Mouse (Mus musculus) neural tube, embryonic 11.5 days (tissue): ENCODE results near the gene Ctbp2. TPM values are rescaled to one million over a fixed set of nuclear protein-coding genes. Genes with fewer than 3 reads are reported as not detected.
A peak's percentile ranks its signal among the peaks of the same experiment; 100 is the strongest.

Source experiments
- ATAC-seq: fragments of 200-750 bp; cut with Nextera tagmentation; 2 replicates; pipeline ENCODE4 v1.8.0; 2017; ENCODE audit warnings: moderate number of reproducible peaks, mild to moderate bottlenecking, moderate TSS enrichment, moderate library complexity; ENCODE audit not compliant: insufficient read depth, low FRiP score, low TSS enrichment
- DNase-seq: peaks from one replicate; pipeline ENCODE4 v3.0.0-alpha.2; 2015; ENCODE audit warnings: low spot score
- H3K27ac ChIP-seq: fragments of 300-500 bp; sonication (generic); 2 replicates; pipeline ENCODE4 v1.5.1; 2014; ENCODE audit warnings: low read depth, mild to moderate bottlenecking, low read length
- H3K27me3 ChIP-seq: fragments of 300-500 bp; sonication (generic); 2 replicates; pipeline ENCODE4 v1.6.1; 2014; ENCODE audit warnings: mild to moderate bottlenecking, low read length, mixed read lengths; ENCODE audit not compliant: control insufficient read depth, insufficient read depth
- H3K36me3 ChIP-seq: fragments of 300-500 bp; sonication (generic); 2 replicates; pipeline ENCODE4 v1.6.1; 2014; ENCODE audit warnings: mild to moderate bottlenecking, low read length, moderate library complexity, mixed read lengths; ENCODE audit not compliant: control insufficient read depth, insufficient read depth
- H3K4me1 ChIP-seq: fragments of 300-500 bp; sonication (generic); 2 replicates; pipeline ENCODE4 v1.6.1; 2014; ENCODE audit warnings: low read length, mixed read lengths; ENCODE audit not compliant: control insufficient read depth, insufficient read depth
- H3K4me2 ChIP-seq: fragments of 300-500 bp; sonication (generic); 2 replicates; pipeline ENCODE4 v1.6.1; 2014; ENCODE audit warnings: low read depth, mild to moderate bottlenecking, moderate library complexity
- H3K4me3 ChIP-seq: fragments of 300-500 bp; sonication (generic); 2 replicates; pipeline ENCODE4 v1.5.1; 2014; ENCODE audit warnings: low read depth, low read length
- H3K9ac ChIP-seq: fragments of 300-500 bp; sonication (generic); 2 replicates; pipeline ENCODE4 v1.6.1; 2014; ENCODE audit warnings: mild to moderate bottlenecking, low read length
- H3K9me3 ChIP-seq: fragments of 300-500 bp; sonication (generic); 2 replicates; pipeline ENCODE4 v1.6.1; 2016; ENCODE audit warnings: low read length; ENCODE audit not compliant: control insufficient read depth
- WGBS: fragments of 180-500 bp; shearing (Covaris S2); extraction: QIAGEN DNeasy Blood & Tissue Kit; methylation state at CpG from one replicate; pipeline ENCODE4 v1.1.7; 2014; 5-methylcytosine and 5-hydroxymethylcytosine counted together
- polyA plus RNA-seq: library from polyadenylated mRNA; unstranded; fragments of >200 nt; fragmentation: Nextera tagmentation; extraction: Ambion mirVana; gene quantifications from 2 replicates; pipeline ENCODE4 v1.2.1, GENCODE M21; 2014

Ctbp2 gene
- polyA plus RNA-seq, 1 experiment from 2014 or later, result 167 TPM

GRCm38 (mm10) chr7:133159519-133159918 is 35.4 kb upstream of the Ctbp2 start:
- no peak overlapping the region for H3K9ac ChIP-seq
- H3K27ac ChIP-seq, result no peak overlapping the region
- no peaks in the 10 kb centered on the region for H3K27me3 ChIP-seq
- H3K9me3 ChIP-seq, result no peaks in the 10 kb centered on the region
- no peaks in the 10 kb centered on the region for H3K4me1 ChIP-seq
- no peak for ATAC-seq
- no peak for DNase-seq
- H3K4me3 ChIP-seq, result no peak overlapping the region
- H3K4me2 ChIP-seq, result no peak overlapping the region
- H3K36me3 ChIP-seq, result no peaks in the 10 kb centered on the region
- 92% methylated on average over 3 of the region's 3 CpGs for WGBS

DNA sequence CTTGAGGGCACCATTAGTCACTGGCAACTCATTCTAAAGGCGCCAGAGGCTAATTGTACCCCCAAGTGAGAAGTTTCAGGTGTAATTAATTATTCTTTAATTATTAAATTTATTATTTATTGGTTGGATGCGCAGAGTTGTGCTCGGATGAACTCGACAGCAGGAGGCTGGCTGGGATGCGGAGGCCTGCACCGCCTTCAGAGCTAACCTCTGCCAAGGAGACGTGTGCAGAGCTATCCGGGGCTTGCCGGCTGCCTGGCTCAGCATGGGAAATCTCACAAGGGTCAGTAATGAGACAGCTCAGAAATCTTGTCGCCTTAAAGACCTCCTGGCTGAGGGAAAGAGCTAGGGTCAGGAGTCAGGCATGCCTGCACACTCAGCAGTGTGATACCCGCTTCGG is 31.5 kb upstream of the Ctbp2 start:
- Histone ChIP-seq H3K27me3 (no peaks in the 10 kb centered on the region), H3K4me3 (no peak overlapping the region), H3K9me3 (no peaks in the 10 kb centered on the region), H3K27ac (no peak overlapping the region), H3K4me2 (no peak overlapping the region), H3K9ac (no peak overlapping the region), H3K36me3 (no peaks in the 10 kb centered on the region), H3K4me1 (no peaks in the 10 kb centered on the region)
- no peak for DNase-seq
- 85% methylated on average over 12 of the region's 12 CpGs for WGBS
- no peak for ATAC-seq

DNA sequence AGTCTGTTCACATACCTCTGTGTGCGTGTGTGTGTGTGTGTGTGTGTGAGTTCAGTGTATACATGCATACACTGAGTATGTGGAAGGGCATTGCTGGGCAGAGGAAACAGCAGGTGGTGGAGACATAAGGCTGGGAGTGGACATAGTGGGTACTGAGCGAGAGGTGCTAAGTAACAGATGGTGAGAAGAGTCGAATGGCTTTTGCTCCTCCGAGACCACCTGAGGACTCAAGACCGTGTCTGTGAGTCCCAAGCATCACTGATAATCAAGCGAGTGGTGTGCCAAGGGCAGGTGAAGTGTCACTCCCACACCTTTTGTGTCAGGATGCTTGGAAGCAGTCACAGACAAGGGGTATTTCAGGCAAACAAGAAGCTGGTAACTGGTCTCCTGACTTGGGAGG is 30.7 kb upstream of the Ctbp2 start:
- H3K27me3 ChIP-seq, result no peaks in the 10 kb centered on the region
- H3K9ac ChIP-seq, result no peak overlapping the region
- 75% methylated on average over 6 of the region's 6 CpGs for WGBS
- no peak for ATAC-seq
- no peak for DNase-seq
- H3K4me2 ChIP-seq, result no peak overlapping the region
- H3K4me1 ChIP-seq, result no peaks in the 10 kb centered on the region
- no peak overlapping the region for H3K4me3 ChIP-seq
- no peak overlapping the region for H3K27ac ChIP-seq
- H3K36me3 ChIP-seq, result no peaks in the 10 kb centered on the region
- H3K9me3 ChIP-seq, result no peaks in the 10 kb centered on the region

DNA sequence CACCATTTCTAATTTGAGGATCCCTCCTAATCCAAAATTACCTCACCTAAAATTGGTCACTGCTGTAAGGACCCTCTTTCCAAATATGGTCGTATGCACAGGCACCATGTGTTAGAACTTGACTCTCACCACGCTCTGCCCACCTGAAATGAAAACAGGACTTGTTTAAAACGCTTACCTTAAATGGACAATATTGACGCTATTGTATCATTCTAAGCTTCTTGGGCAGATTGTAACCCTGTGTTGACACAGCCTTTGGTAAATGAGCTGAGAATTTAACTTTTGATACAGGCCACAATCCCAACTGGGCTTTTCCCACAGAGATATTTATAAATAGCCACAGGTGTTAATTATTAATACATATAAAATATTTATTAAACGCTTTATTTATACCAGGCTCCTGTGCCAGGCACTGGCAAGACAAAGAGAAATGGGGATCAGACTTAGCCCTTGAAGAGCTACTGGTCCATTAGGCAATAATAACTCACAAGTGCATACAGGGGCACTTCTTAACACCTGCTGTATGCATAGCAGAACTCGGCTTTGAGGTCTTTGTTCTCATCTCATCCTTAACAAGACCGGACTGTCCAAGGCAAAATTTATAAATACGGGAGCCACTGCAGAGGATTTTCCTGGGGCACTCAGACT is 15.7 kb upstream of the Ctbp2 start:
- 88% methylated on average over 8 of the region's 8 CpGs for WGBS
- H3K9ac ChIP-seq, result no peak overlapping the region
- peak; percentile 2 for DNase-seq
- no peak overlapping the region for H3K4me2 ChIP-seq
- H3K27ac ChIP-seq, result no peak overlapping the region
- no peaks in the 10 kb centered on the region for H3K9me3 ChIP-seq
- ATAC-seq, result no peak
- no peaks in the 10 kb centered on the region for H3K36me3 ChIP-seq
- no peaks in the 10 kb centered on the region for H3K27me3 ChIP-seq
- no peaks in the 10 kb centered on the region for H3K4me1 ChIP-seq
- no peak overlapping the region for H3K4me3 ChIP-seq

DNA sequence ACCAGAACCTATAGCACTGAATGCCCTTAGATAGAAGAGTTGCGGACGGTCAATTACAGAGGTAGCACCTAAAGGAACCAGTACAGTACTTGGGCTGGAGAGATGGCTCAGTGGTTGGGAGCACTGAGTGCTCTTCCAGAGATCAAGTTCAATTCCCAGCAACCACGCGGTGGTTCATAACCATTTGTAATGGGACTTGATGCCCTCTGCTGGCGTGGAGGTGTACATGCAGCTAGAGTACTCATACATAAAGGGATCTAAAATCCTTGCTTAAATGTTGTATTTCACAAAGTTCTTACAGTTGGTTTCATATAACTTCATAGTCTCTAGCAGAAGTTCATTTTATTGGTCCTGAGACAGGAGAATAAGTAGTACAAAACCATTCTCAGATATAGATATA is 9.4 kb upstream of the Ctbp2 start:
- no peak overlapping the region for H3K4me3 ChIP-seq
- no peak overlapping the region for H3K4me2 ChIP-seq
- H3K27ac ChIP-seq, result no peak overlapping the region
- H3K4me1 ChIP-seq, result no peaks in the 10 kb centered on the region
- DNase-seq, result no peak
- no peak for ATAC-seq
- no peak overlapping the region for H3K9ac ChIP-seq
- WGBS, result 76% methylated on average over 5 of the region's 5 CpGs
- no peaks in the 10 kb centered on the region for H3K36me3 ChIP-seq
- H3K27me3 ChIP-seq, result no peaks in the 10 kb centered on the region
- no peaks in the 10 kb centered on the region for H3K9me3 ChIP-seq

DNA sequence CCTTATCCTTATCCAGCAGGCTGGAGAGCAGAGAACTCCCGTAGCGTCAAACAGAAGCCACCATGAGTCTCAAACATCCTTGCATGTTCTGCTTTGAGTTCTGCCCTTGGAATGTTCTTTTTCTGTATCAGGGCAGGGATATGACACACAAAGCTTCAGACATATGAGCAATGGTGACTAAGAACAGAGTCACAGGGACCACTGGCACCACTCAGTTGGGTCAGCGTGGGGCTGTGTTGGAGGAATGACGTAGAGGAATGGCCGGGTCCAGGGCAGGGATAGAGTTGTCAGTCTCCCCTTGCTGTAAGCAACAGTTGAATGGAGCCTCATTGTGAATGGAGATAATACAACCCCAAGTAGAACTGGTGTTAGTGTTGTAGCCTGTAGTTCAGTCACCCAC is 8.5 kb upstream of the Ctbp2 start:
- H3K4me2 ChIP-seq, result no peak overlapping the region
- ATAC-seq (no peak), DNase-seq (no peak)
- H3K27ac ChIP-seq, result no peak overlapping the region
- no peak overlapping the region for H3K9ac ChIP-seq
- 94% methylated on average over 5 of the region's 5 CpGs for WGBS
- H3K36me3 ChIP-seq, result no peaks in the 10 kb centered on the region
- no peak overlapping the region for H3K4me3 ChIP-seq
- H3K27me3 ChIP-seq, result no peaks in the 10 kb centered on the region
- no peaks in the 10 kb centered on the region for H3K9me3 ChIP-seq
- no peaks in the 10 kb centered on the region for H3K4me1 ChIP-seq

DNA sequence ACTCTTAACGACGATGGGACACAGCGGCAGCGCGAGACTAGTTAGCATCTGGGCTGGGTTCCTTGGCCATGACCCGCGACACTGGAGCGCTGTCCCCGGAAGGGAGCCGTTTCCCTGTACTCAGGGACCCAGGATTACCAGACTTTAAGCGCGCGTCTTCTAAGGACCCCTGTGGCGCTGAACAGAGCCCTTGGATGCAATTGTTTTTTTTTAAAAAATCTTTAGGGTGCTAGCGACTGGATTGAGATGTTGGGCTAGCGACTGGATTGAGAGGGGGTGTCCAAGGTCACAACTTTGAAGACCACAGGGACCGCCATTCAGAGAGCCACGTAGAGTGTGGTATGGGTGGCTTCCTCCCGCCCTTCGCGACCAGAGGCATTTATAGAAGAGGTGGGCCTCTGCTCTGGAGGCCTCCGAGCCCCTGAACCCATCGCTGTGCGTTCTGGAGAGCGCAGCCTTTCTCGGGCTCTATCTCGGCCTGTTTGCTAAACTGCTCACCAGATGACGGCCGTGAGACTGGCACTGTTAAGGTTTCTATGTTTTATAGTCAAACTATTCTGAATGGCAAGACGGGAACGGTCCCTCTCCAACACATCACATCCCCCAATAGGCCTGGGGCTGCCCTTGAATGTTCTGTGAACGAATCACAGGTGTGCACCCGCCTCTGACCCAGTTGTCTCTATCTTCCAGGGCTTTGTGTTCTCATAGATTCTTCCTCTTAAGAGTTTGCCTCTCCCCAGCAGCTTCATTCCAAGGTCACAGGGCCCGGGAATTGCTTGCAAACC is 739 bp upstream of the Ctbp2 start:
- DNase-seq (peak; percentile 33), ATAC-seq (no peak)
- H3K36me3 ChIP-seq, result no peaks in the 10 kb centered on the region
- WGBS, result 3% methylated on average over 34 of the region's 34 CpGs
- H3K9me3 ChIP-seq, result no peaks in the 10 kb centered on the region
- H3K4me2 ChIP-seq, result peak overlapping the region; percentile 98
- peak overlapping the region; percentile 99; the same call in 1 of the 2 replicates for H3K27ac ChIP-seq
- no peaks in the 10 kb centered on the region for H3K27me3 ChIP-seq
- peaks cover 11% of the 10 kb centered on the region for H3K4me1 ChIP-seq
- peak overlapping the region; percentile 99 for H3K9ac ChIP-seq
- peak overlapping the region; percentile 95 for H3K4me3 ChIP-seq

GRCm38 (mm10) chr7:133123244-133123998 is 733 bp downstream of the Ctbp2 start, which contains the start of gene Fgfr2:
Fgfr2 (minus strand) TSS chr7:133123350.
- ATAC-seq (peak; percentile 65), DNase-seq (no peak)
- peak within 1 kb of the TSS; percentile 98 for H3K4me2 ChIP-seq
- H3K4me3 ChIP-seq, result peak within 1 kb of the TSS; percentile 95
- WGBS, result 0% methylated on average over 22 of the region's 53 CpGs
- H3K9ac ChIP-seq, result peak within 1 kb of the TSS; percentile 99
- no peaks in the 10 kb centered on the region for H3K27me3 ChIP-seq
- H3K36me3 ChIP-seq, result no peaks in the 10 kb centered on the region
- peak within 1 kb of the TSS; percentile 99 for H3K27ac ChIP-seq
- peaks cover 18% of the 10 kb centered on the region for H3K4me1 ChIP-seq
- H3K9me3 ChIP-seq, result no peaks in the 10 kb centered on the region
